Mouse (Mus musculus) neural tube, embryonic 10.5 days (tissue): ENCODE data around the gene Lrp2.

Experiments used
- DNase-seq: peaks from one replicate; pipeline ENCODE4 v3.0.0-alpha.2; 2017; ENCODE audit warnings: low spot score; ENCODE audit errors: extremely low spot score

Gene Lrp2

GRCm38 (mm10) chr2:69585886-69586398 lies at the start of gene Lrp2:
TSS of gene Lrp2 (minus strand) at chr2:69586065.
- DNase-seq, result no peak

- DNase-seq, result peak; percentile 41
Measured at GRCm38 (mm10) chr2:69635064-69635701, 49.3 kb upstream of the Lrp2 start.

DNA sequence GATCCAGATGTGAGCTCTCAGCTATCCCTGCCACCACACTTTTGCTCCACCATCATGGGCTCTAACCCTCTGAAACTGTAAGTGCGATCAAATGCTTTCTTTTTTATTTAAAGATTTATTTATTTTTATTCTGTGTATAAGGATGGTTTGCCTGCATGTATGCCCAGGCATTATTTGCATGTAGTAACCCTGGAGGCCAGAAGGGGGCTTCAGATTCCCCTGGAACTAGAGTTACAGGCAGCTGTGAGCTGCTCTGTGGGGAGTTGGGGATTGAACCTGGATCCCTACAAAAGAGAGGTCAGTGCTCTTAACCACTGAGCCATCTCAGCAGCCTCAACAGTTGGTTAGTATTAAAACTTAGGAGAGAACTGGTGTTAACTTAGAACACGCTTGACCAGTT lies 45.6 kb upstream of the Lrp2 start:
- no peak for DNase-seq

DNA sequence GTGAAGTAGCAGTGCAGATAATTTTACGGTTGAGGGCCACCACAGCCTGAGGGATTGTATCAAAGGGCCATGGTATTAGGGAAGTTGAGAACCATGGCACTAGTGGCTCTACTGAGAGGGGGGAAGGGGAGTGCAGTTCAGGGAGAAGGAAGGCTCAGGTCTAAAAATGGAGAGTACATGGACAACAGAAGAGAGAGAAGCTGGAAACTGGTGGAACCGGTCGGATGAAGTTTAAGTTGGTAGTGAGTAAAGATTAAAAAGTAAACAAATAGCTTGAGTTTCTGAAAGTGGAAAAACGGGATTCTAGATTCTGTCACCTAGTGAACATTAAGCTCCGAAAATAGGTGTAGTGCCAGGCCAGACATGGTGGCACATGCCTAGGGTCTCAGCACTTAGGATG lies 44.9 kb upstream of the Lrp2 start:
- no peak for DNase-seq

DNA sequence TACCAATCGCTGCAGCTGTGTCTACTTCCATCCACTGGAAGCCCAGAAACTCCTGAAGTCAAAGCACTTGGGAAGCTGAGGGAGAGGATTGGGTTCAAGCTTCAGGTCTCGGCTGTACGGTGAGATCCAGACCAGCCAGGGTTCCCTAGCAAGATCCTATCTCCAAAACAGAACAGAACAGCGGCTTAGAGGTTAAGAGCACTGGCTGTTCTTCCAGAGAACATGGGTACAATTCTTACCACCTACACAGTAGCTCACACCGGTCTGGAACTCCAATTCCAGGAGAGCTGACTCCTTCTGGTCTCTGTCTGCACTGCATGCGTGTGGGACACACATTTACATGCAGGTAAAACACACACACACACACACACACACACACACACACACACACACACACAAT lies 44.0 kb upstream of the Lrp2 start:
- DNase-seq, result no peak

DNA sequence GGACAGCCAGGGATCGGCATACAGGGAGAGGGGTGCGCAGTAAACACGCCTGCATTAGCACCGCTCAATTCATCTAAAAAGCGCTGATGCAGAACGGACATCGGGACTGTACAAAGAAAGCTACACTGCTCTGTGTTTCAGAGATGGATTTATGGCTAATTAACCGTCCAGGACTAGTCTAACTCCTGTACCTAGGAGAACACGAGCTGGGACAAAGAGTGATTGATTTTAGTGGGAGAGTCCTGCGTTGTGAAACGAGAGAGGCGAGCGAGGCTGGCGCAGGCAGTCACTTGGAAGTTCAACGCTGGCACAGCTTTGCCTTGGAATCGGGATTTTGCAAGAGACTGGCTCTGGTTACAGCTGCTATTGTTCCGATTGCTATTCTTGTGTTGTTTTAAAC lies 43.4 kb upstream of the Lrp2 start:
- no peak for DNase-seq

- DNase-seq, result no peak
Measured at GRCm38 (mm10) chr2:69619286-69619685, 33.4 kb upstream of the Lrp2 start.

- no peak for DNase-seq
Measured at GRCm38 (mm10) chr2:69618336-69618735, 32.5 kb upstream of the Lrp2 start.

GRCm38 (mm10) chr2:69613237-69613636 lies 27.4 kb upstream of the Lrp2 start:
- DNase-seq, result no peak

DNA sequence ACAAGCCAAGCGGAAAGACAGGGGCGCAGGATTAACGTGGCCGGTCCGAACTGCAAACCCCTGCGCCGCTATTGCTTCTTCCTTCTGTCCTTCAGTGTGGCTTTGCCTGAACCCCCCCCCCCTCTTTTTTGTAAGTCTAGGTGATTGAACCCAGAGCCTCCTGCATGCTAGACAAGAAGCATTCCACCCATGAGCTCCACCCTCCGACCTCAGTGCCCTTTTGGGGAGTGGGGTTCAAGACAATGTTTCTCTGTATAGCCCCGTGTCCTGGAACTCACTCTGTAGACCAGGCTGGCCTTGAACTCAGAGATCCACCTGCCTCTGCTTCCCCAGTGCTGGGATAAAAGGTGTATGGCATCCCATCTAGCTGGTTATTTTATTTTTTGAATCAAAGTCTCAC lies 26.9 kb upstream of the Lrp2 start:
- DNase-seq, result no peak

DNA sequence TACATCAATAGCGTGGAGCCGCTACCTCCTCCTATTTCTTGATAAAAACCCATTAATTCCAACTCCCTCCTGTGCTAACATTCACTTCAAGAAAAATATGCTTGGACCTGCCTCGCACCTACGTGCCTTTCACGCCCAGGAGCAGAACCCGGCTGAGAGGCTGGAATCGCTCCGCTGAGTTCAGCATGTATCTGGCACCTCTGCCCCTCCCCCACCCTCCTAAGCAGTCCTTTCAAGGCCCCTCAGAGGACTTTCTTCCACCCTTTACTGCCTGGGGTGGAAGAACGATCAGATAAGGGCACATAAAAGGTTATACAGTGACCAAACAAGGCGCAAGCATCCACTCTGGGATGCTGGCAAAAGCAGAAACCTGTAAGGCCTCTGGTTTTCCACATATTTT lies 26.4 kb upstream of the Lrp2 start:
- DNase-seq, result peak; percentile 34

DNA sequence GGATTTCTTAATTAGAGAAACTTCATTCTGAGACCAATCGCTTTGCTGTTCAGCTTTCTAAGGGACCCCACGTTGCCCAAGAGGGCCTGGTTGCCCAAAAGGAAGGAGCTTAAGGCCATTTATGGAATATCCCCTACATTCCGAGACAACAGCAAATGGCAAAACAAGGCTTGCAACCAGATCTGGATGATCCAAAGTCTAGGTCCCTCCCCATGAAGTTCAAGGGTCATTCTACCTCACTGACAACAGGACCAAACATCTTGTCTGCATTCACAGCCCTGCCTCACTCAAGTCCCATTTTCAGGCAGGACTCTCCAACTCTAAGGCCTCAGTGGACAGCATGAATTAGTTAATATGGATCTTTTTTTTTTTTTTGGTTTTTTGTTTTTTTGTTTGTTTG lies 20.8 kb upstream of the Lrp2 start:
- no peak for DNase-seq

DNA sequence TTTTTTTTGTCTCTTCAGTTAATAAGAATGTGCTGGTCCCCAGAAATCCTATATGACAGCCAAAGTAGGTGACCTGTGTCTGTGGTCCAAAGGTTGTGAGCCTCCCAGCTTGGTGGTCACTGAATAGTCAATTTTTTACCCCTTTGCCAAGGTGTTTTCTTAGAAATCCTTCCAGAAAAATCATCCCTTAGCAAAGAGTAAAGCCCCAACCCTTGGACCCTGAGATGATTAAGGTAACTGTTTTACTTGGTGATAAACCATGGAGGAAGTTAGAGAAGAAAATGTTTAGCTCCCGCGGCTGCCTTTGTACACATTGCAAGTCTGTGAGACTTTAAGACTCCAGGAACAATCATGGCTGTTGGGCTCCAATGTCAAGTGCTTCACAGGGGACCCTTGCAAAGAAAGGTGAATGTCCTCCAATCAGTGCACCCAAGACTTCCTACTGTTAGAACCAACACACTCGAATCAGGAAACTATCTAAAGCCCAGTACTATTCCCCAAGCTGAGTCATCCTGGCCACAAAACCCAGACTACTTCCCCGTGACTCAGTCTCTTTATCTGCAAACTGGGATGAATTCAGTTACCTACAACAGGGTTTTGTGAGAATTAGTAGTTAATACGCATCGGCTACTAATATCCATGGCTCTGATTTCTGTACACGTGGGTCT lies 18.0 kb upstream of the Lrp2 start:
- DNase-seq, result no peak

GRCm38 (mm10) chr2:69593168-69593567 lies 7.3 kb upstream of the Lrp2 start:
- DNase-seq, result no peak

DNA sequence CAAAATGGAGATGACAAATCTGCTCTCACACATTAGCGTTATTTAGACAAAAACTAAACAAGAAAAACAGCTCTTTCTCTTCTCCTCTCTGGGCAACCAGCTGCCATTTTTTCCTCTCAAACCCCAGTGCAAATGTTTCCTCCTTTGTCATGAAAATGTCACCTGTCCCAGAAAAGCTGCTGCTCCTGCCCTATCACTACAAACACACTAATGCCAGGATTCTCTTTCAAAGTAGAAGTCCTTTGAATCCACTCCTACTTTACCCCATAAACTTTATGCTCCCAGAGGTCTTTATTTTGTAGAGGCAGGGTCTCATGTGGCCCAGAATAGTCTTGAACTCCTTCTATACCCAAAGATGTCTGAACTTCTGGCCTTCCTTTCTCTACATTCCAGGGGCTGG lies 6.7 kb upstream of the Lrp2 start:
- no peak for DNase-seq

- no peak for DNase-seq
Measured at GRCm38 (mm10) chr2:69591966-69592505, 6.2 kb upstream of the Lrp2 start.

- no peak for DNase-seq
Measured at GRCm38 (mm10) chr2:69590548-69590947, 4.7 kb upstream of the Lrp2 start.

DNA sequence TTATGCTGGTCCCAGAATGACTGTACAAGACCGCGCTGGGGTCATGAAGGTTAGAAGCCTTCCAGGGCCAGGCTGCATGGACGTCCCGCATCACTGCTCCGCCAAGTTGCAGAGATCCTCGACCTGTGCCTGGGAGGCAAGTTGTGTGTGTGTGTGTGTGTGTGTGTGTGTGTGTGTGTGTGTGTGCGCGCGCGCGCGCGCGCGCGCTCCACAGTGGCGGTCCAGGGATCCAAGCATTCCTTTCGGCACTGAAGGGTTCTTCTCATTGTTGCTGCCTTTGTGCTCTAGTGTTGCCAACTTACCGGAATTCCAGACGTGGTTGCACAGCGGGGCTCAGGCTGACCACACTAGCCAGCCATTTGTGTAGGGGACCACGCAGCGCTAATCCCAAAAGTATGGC lies 2.0 kb upstream of the Lrp2 start:
- DNase-seq, result no peak

- DNase-seq, result peak; percentile 54
Measured at GRCm38 (mm10) chr2:69586821-69587728, 1.2 kb upstream of the Lrp2 start.

- peak; percentile 79 for DNase-seq
Measured at GRCm38 (mm10) chr2:69585191-69585885, 527 bp downstream of the Lrp2 start.
